Mouse (Mus musculus): ENCODE results near the gene Mlst8. TPM values are rescaled to one million over a fixed set of nuclear protein-coding genes. Genes with fewer than 3 reads are reported as not detected.
A peak's percentile ranks its signal among the peaks of the same experiment; 100 is the strongest.

Mlst8 gene
- polyA plus RNA-seq, 1 experiment from 2014 or later: 30.3 TPM

DNA sequence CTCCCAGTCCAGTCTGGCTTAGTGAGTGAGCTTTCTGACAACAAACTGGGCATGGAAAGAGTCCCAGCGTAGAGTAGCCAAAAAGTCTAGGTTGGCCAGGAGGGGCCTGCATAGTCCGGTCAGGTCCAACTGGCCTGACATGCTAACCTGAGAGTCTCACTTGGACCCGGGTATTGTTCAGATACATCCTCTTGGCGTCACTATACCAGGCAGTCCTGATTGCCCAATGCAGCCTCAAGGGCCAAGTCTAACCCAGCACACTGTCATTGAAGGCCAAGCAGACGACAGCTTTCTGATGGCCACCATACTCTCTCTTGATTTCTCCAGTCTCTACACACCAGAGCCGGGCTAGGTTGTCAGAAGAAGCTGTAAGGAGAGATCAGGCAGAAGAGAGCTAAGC, 3.3 kb downstream of the Mlst8 start:
- Histone ChIP-seq H3K27ac (replicated peaks; ENCODE audit: low read depth, low read length) (no peak overlapping the region), H3K4me2 (ENCODE audit: low read depth, severe bottlenecking) (no peak overlapping the region), H3K4me1 (ENCODE audit: control insufficient read depth, insufficient read depth, low read length) (peaks cover 20% of the 10 kb centered on the region), H3K27me3 (ENCODE audit: control insufficient read depth, insufficient read depth, low read length) (no peaks in the 10 kb centered on the region), H3K9me3 (ENCODE audit: control insufficient read depth, low read length) (no peaks in the 10 kb centered on the region), H3K36me3 (ENCODE audit: control insufficient read depth, insufficient read depth, low read length) (peaks cover 21% of the 10 kb centered on the region), H3K9ac (ENCODE audit: low read length) (no peak overlapping the region), H3K4me3 (ENCODE audit: low read depth, low read length) (no peak overlapping the region)
- 91% methylated on average over 6 of the region's 6 CpGs for WGBS
- ATAC-seq (ENCODE audit: insufficient number of reproducible peaks, low FRiP score, low TSS enrichment, low read depth) (no peak), DNase-seq (ENCODE audit: low spot score) (no peak)

DNA sequence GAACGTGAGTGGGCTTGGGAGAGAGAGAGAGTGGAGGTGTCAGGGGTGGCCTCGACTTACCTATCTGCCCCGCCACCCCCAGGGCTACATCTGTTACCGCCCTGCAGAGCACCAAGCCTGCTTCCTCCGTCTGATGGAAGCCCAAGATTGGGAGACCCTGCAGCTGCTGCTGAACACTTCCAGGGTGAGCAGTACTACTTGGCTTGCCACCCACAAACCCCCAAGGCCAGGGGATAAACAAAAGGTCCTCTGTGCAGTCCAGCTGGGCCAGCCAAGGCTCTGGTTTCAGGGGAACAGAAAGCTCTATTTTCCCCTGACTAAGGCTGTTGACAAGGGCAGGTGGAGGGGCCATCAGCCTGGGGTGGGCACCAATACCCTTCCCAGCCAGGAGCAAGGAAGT, 4.3 kb downstream of the Mlst8 start:
- Histone ChIP-seq H3K4me1 (ENCODE audit: control insufficient read depth, insufficient read depth, low read length) (peaks cover 17% of the 10 kb centered on the region), H3K4me3 (ENCODE audit: low read depth, low read length) (no peak overlapping the region), H3K4me2 (ENCODE audit: low read depth, severe bottlenecking) (no peak overlapping the region), H3K27me3 (ENCODE audit: control insufficient read depth, insufficient read depth, low read length) (no peaks in the 10 kb centered on the region), H3K36me3 (ENCODE audit: control insufficient read depth, insufficient read depth, low read length) (peaks cover 21% of the 10 kb centered on the region), H3K9me3 (ENCODE audit: control insufficient read depth, low read length) (no peaks in the 10 kb centered on the region), H3K27ac (replicated peaks; ENCODE audit: low read depth, low read length) (peak overlapping the region; percentile 26; the same call in 1 of the 2 replicates), H3K9ac (ENCODE audit: low read length) (no peak overlapping the region)
- DNase-seq (ENCODE audit: low spot score) (no peak), ATAC-seq (ENCODE audit: insufficient number of reproducible peaks, low FRiP score, low TSS enrichment, low read depth) (no peak)
- 84% methylated on average over 5 of the region's 5 CpGs for WGBS

DNA sequence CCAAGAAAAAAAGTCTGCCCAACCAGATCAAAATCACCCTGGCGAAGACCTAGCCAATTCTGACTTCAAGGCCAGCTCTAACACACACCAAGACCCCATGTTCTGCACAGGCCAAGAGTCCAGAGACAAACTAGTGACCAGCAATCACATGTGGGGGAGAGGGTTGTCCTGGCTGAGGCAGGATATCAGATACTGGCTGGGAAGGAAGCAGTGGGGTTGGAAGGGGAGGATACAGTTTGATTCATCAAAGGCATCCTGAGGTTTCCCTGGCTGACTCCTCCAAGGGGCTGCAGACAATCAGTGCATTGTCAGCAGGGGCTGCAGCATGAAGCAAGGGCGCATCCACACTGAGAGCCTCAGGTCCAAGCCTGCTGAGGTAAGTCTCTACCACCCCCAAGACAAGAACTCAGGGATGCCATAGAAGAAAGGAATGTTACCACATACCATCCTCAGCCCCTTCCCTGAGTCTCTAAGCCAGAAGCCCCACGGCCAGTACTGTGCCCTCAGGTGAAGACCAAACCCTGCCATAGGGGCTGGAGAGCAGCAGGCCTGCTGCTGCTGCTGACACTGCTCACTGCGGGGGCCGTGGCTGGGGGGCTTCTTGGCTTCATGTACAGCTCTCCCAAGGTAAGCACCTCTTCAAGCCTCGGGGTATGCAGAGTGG, 5.1 kb downstream of the Mlst8 start, which contains the start of gene Bricd5:
TSS of gene Bricd5 (plus strand) at position 273 of the 664 bp plus-strand sequence.
- DNase-seq (ENCODE audit: low spot score) (no peak), ATAC-seq (ENCODE audit: insufficient number of reproducible peaks, low FRiP score, low TSS enrichment, low read depth) (no peak)
- no peaks in the 10 kb centered on the region for H3K9me3 ChIP-seq (ENCODE audit: control insufficient read depth, low read length)
- H3K27ac ChIP-seq (replicated peaks; ENCODE audit: low read depth, low read length): peak within 1 kb of the TSS; percentile 26; the same call in 1 of the 2 replicates
- peaks cover 17% of the 10 kb centered on the region for H3K4me1 ChIP-seq (ENCODE audit: control insufficient read depth, insufficient read depth, low read length)
- no peaks in the 10 kb centered on the region for H3K27me3 ChIP-seq (ENCODE audit: control insufficient read depth, insufficient read depth, low read length)
- H3K36me3 ChIP-seq (ENCODE audit: control insufficient read depth, insufficient read depth, low read length): peaks cover 21% of the 10 kb centered on the region
- H3K4me2 ChIP-seq (ENCODE audit: low read depth, severe bottlenecking): no peak within 1 kb of the TSS
- WGBS: 88% methylated on average over 6 of the region's 6 CpGs
- H3K9ac ChIP-seq (ENCODE audit: low read length): no peak within 1 kb of the TSS
- H3K4me3 ChIP-seq (ENCODE audit: low read depth, low read length): no peak within 1 kb of the TSS

DNA sequence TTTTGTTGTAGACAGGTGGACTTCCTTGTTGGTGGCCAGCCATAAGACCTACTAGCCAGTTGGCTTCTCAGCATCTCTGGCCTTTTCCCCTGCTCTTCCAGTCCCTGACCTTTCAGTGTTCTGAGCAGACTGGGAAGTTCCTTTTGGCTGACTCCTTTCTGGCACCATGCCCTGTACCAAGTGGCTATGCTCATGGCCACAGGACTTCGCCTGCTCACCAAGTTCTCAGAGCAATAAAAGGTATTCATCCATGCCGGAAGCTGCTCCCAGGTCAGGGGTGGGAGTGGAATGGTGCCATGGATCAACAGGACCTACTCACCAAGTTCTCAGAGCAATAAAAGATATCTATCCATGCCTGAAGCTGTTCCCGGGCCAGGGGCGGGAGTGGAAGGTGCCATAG, 6.4 kb downstream of the Mlst8 start:
- Histone ChIP-seq H3K27me3 (ENCODE audit: control insufficient read depth, insufficient read depth, low read length) (no peaks in the 10 kb centered on the region), H3K4me3 (ENCODE audit: low read depth, low read length) (no peak overlapping the region), H3K27ac (replicated peaks; ENCODE audit: low read depth, low read length) (no peak overlapping the region), H3K9ac (ENCODE audit: low read length) (no peak overlapping the region), H3K4me1 (ENCODE audit: control insufficient read depth, insufficient read depth, low read length) (peaks cover 12% of the 10 kb centered on the region), H3K9me3 (ENCODE audit: control insufficient read depth, low read length) (no peaks in the 10 kb centered on the region), H3K36me3 (ENCODE audit: control insufficient read depth, insufficient read depth, low read length) (peaks cover 21% of the 10 kb centered on the region), H3K4me2 (ENCODE audit: low read depth, severe bottlenecking) (peak overlapping the region; percentile 98; the same call in 1 of the 2 replicates)
- WGBS: 89% methylated on average over 4 of the region's 4 CpGs
- DNase-seq (ENCODE audit: low spot score) (no peak), ATAC-seq (ENCODE audit: insufficient number of reproducible peaks, low FRiP score, low TSS enrichment, low read depth) (no peak)

DNA sequence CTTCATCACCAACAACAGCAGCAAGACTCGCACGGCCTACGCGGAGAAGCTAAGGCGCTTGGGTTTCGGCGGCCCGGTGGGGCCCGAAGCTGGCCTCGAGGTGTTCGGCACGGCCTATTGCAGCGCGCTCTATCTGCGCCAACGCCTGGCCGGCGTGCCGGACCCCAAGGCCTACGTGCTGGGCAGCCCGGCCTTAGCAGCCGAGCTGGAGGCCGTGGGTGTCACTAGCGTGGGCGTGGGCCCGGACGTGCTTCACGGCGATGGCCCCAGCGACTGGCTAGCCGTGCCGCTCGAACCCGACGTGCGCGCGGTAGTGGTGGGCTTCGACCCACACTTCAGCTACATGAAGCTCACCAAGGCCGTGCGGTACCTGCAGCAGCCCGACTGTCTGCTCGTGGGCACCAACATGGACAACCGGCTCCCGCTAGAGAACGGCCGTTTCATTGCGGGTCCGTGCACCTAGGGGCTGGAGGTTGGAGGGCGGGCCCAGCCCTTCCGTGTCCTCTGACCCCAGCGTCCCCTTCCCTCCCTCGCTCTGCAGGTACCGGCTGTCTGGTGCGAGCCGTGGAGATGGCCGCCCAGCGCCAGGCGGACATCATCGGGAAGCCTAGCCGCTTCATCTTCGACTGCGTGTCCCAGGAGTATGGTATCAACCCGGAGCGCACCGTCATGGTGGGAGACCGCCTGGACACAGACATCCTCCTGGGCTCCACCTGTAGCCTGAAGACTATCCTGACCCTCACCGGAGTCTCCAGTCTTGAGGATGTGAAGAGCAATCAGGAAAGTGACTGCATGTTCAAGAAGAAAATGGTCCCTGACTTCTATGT, 8.0 kb downstream of the Mlst8 start:
- 2% methylated on average over 68 of the region's 68 CpGs for WGBS
- H3K27ac ChIP-seq (replicated peaks; ENCODE audit: low read depth, low read length): peak overlapping the region; percentile 31; the same call in 1 of the 2 replicates
- no peaks in the 10 kb centered on the region for H3K27me3 ChIP-seq (ENCODE audit: control insufficient read depth, insufficient read depth, low read length)
- H3K4me1 ChIP-seq (ENCODE audit: control insufficient read depth, insufficient read depth, low read length): peaks cover 12% of the 10 kb centered on the region
- H3K36me3 ChIP-seq (ENCODE audit: control insufficient read depth, insufficient read depth, low read length): peaks cover 13% of the 10 kb centered on the region
- no peaks in the 10 kb centered on the region for H3K9me3 ChIP-seq (ENCODE audit: control insufficient read depth, low read length)
- H3K9ac ChIP-seq (ENCODE audit: low read length): peak overlapping the region; percentile 73
- peak overlapping the region; percentile 98 for H3K4me2 ChIP-seq (ENCODE audit: low read depth, severe bottlenecking)
- peak overlapping the region; percentile 65 for H3K4me3 ChIP-seq (ENCODE audit: low read depth, low read length)
- ATAC-seq (ENCODE audit: insufficient number of reproducible peaks, low FRiP score, low TSS enrichment, low read depth) (peak; percentile 28), DNase-seq (ENCODE audit: low spot score) (peak; percentile 49)

GRCm38 (mm10) chr17:24469910-24470602, 8.8 kb downstream of the Mlst8 start, which contains the start of the genes E4f1 and Pgp:
TSS of gene E4f1 (minus strand) at chr17:24470313.
TSS of gene Pgp (plus strand) at chr17:24470392.
- Histone ChIP-seq H3K4me1 (ENCODE audit: control insufficient read depth, insufficient read depth, low read length) (peaks cover 12% of the 10 kb centered on the region), H3K27ac (replicated peaks; ENCODE audit: low read depth, low read length) (peak within 1 kb of the TSS; percentile 49), H3K36me3 (ENCODE audit: control insufficient read depth, insufficient read depth, low read length) (peaks cover 8% of the 10 kb centered on the region; the same call in 1 of the 2 replicates), H3K9ac (ENCODE audit: low read length) (peak within 1 kb of the TSS; percentile 73), H3K4me3 (ENCODE audit: low read depth, low read length) (peak within 1 kb of the TSS; percentile 65), H3K4me2 (ENCODE audit: low read depth, severe bottlenecking) (peak within 1 kb of the TSS; percentile 98), H3K9me3 (ENCODE audit: control insufficient read depth, low read length) (no peaks in the 10 kb centered on the region), H3K27me3 (ENCODE audit: control insufficient read depth, insufficient read depth, low read length) (no peaks in the 10 kb centered on the region)
- under 1% methylated on average over 72 of the region's 75 CpGs for WGBS
- ATAC-seq (ENCODE audit: insufficient number of reproducible peaks, low FRiP score, low TSS enrichment, low read depth) (peak; percentile 92), DNase-seq (ENCODE audit: low spot score) (peak; percentile 98)

GRCm38 (mm10) chr17:24469336-24469909, 9.5 kb downstream of the Mlst8 start:
- DNase-seq (ENCODE audit: low spot score) (no peak), ATAC-seq (ENCODE audit: insufficient number of reproducible peaks, low FRiP score, low TSS enrichment, low read depth) (no peak)
- Histone ChIP-seq H3K27me3 (ENCODE audit: control insufficient read depth, insufficient read depth, low read length) (no peaks in the 10 kb centered on the region), H3K4me1 (ENCODE audit: control insufficient read depth, insufficient read depth, low read length) (peaks cover 12% of the 10 kb centered on the region), H3K4me3 (ENCODE audit: low read depth, low read length) (peak overlapping the region; percentile 65), H3K36me3 (ENCODE audit: control insufficient read depth, insufficient read depth, low read length) (peaks cover 5% of the 10 kb centered on the region; the same call in 1 of the 2 replicates), H3K27ac (replicated peaks; ENCODE audit: low read depth, low read length) (0 out of 2 replicates have a peak overlapping the region, but pooled peaks have one; percentile 49), H3K4me2 (ENCODE audit: low read depth, severe bottlenecking) (peak overlapping the region; percentile 98), H3K9ac (ENCODE audit: low read length) (peak overlapping the region; percentile 73; the same call in 1 of the 2 replicates), H3K9me3 (ENCODE audit: control insufficient read depth, low read length) (no peaks in the 10 kb centered on the region)
- WGBS: 15% methylated on average over 7 of the region's 7 CpGs
